Mouse (Mus musculus) cerebellum, adult (tissue): Measurements from ENCODE around the gene Jarid2.

Experiments used
- ATAC-seq: cut with Nextera tagmentation; 2 replicates; pipeline ENCODE4 v1.9.2; 2017; ENCODE audit warnings: mild to moderate bottlenecking, moderate library complexity, mixed read lengths; ENCODE audit not compliant: insufficient number of reproducible peaks, low FRiP score, low TSS enrichment

Jarid2 gene

GRCm38 (mm10) chr13:44907702-44908101 lies 178.4 kb downstream of the Jarid2 start:
- ATAC-seq: peak; percentile 46

GRCm38 (mm10) chr13:44908790-44909189 lies 179.5 kb downstream of the Jarid2 start:
- no peak for ATAC-seq

GRCm38 (mm10) chr13:44912851-44913250 lies 183.6 kb downstream of the Jarid2 start:
- peak; percentile 33; the same call in 1 of the 2 replicates for ATAC-seq

- ATAC-seq: no peak
Measured at GRCm38 (mm10) chr13:44913560-44913959, 184.3 kb downstream of the Jarid2 start.

- ATAC-seq: no peak
Measured at GRCm38 (mm10) chr13:44915382-44915781, 186.1 kb downstream of the Jarid2 start.

GRCm38 (mm10) chr13:44915945-44916344 lies 186.7 kb downstream of the Jarid2 start:
- no peak for ATAC-seq

- ATAC-seq: no peak
Measured at GRCm38 (mm10) chr13:44917202-44917601, 187.9 kb downstream of the Jarid2 start.

- ATAC-seq: no peak
Measured at GRCm38 (mm10) chr13:44918269-44918668, 189.0 kb downstream of the Jarid2 start.

GRCm38 (mm10) chr13:44921095-44921494 lies 191.8 kb downstream of the Jarid2 start:
- ATAC-seq: no peak

- no peak for ATAC-seq
Measured at GRCm38 (mm10) chr13:44921721-44922120, 192.4 kb downstream of the Jarid2 start.

GRCm38 (mm10) chr13:44924042-44924441 lies 194.8 kb downstream of the Jarid2 start:
- ATAC-seq: no peak

- no peak for ATAC-seq
Measured at GRCm38 (mm10) chr13:44925173-44925572, 195.9 kb downstream of the Jarid2 start.

- ATAC-seq: no peak
Measured at GRCm38 (mm10) chr13:44926311-44926710, 197.0 kb downstream of the Jarid2 start.

- ATAC-seq: 0 out of 2 replicates have a peak, but pooled peaks have one; percentile 26
Measured at GRCm38 (mm10) chr13:44932307-44933264, 203.3 kb downstream of the Jarid2 start.

GRCm38 (mm10) chr13:44933575-44933974 lies 204.3 kb downstream of the Jarid2 start:
- ATAC-seq: no peak

GRCm38 (mm10) chr13:44937681-44938080 lies 208.4 kb downstream of the Jarid2 start:
- no peak for ATAC-seq

- no peak for ATAC-seq
Measured at GRCm38 (mm10) chr13:44939326-44940035, 210.2 kb downstream of the Jarid2 start.

GRCm38 (mm10) chr13:44943618-44944017 lies 214.3 kb downstream of the Jarid2 start:
- ATAC-seq: no peak

- ATAC-seq: 0 out of 2 replicates have a peak, but pooled peaks have one; percentile 31
Measured at GRCm38 (mm10) chr13:44946880-44947635, 217.8 kb downstream of the Jarid2 start.
